Mouse (Mus musculus) heart, postnatal 25 days (tissue): ENCODE data around the gene Mfng. TPM values are rescaled to one million over a fixed set of nuclear protein-coding genes. Genes with fewer than 3 reads are reported as not detected.

ENCODE experiments used
- DNase-seq: peaks from one replicate; pipeline ENCODE4 v3.0.0; 2022; ENCODE audit warnings: low spot score
- intact Hi-C: fragments of 180-260 bp; cut with DNase I; formaldehyde crosslinking; loops from one replicate; pipeline ENCODE4 v1.15.1; 2025
- total RNA-seq, 2 experiments: library from RNA; stranded (reverse); gene quantifications; 2 replicates each; pipeline ENCODE4 v1.2.3; 2021

The Mfng gene
- total RNA-seq, result 10 to 100 TPM; 11.6 to 13.2 TPM

- DNase-seq, result peak; percentile 72
- intact Hi-C loops, result no loop called here
Observed at GRCm38 (mm10) chr15:78773290-78773729, at the start of gene Mfng. Gene Mfng (minus strand): TSS chr15:78773475.

- intact Hi-C loops, result no loop called here
- no peak for DNase-seq
Observed at GRCm38 (mm10) chr15:78816074-78816391, 42.8 kb upstream of the Mfng start.

- no peak for DNase-seq
- intact Hi-C loops, result no loop called here
Observed at GRCm38 (mm10) chr15:78815314-78816073, 42.2 kb upstream of the Mfng start.

- no peak for DNase-seq
- intact Hi-C loops, result loop anchor here (5.0 kb wide), 1 partner anchor 39 kb away; no protein-coding TSS in a partner anchor
Observed at GRCm38 (mm10) chr15:78813603-78814002, 40.3 kb upstream of the Mfng start.

- DNase-seq, result no peak
- intact Hi-C loops, result loop anchor here (5.0 kb wide), 1 partner anchor 42 kb away; no protein-coding TSS in a partner anchor
Observed at GRCm38 (mm10) chr15:78810146-78810545, 36.9 kb upstream of the Mfng start.

GRCm38 (mm10) chr15:78809739-78810138 lies 36.5 kb upstream of the Mfng start:
- intact Hi-C loops, result loop anchor here (5.0 kb wide), 1 partner anchor 43 kb away; no protein-coding TSS in a partner anchor

GRCm38 (mm10) chr15:78808980-78809379 lies 35.7 kb upstream of the Mfng start:
- no peak for DNase-seq
- intact Hi-C loops, result no loop called here

More at GRCm38 (mm10) chr15:78809739-78810138, 36.5 kb upstream of the Mfng start:
- no peak for DNase-seq

- intact Hi-C loops, result no loop called here
- no peak for DNase-seq
Observed at GRCm38 (mm10) chr15:78807141-78807540, 33.9 kb upstream of the Mfng start.

GRCm38 (mm10) chr15:78806614-78807013 lies 33.3 kb upstream of the Mfng start:
- intact Hi-C loops, result no loop called here
- no peak for DNase-seq

- no peak for DNase-seq
- intact Hi-C loops, result no loop called here
Observed at GRCm38 (mm10) chr15:78805351-78805750, 32.1 kb upstream of the Mfng start.

GRCm38 (mm10) chr15:78804326-78804725 lies 31.1 kb upstream of the Mfng start:
- DNase-seq, result no peak
- intact Hi-C loops, result loop anchor here (1.0 kb wide), 1 partner anchor 18 kb away; no protein-coding TSS in a partner anchor

- DNase-seq, result peak; percentile 68
- intact Hi-C loops, result no loop called here
Observed at GRCm38 (mm10) chr15:78803499-78803900, 30.2 kb upstream of the Mfng start.

- intact Hi-C loops, result no loop called here
- DNase-seq, result peak; percentile 63
Observed at GRCm38 (mm10) chr15:78802776-78803391, 29.6 kb upstream of the Mfng start, which contains the start of gene Card10. Gene Card10 (minus strand): TSS chr15:78803042.

- intact Hi-C loops, result no loop called here
- DNase-seq, result no peak
Observed at GRCm38 (mm10) chr15:78801971-78802741, 28.9 kb upstream of the Mfng start.

- intact Hi-C loops, result no loop called here
- no peak for DNase-seq
Observed at GRCm38 (mm10) chr15:78801571-78801970, 28.3 kb upstream of the Mfng start.

GRCm38 (mm10) chr15:78799029-78799428 lies 25.8 kb upstream of the Mfng start:
- intact Hi-C loops, result no loop called here
- no peak for DNase-seq

GRCm38 (mm10) chr15:78797060-78797329 lies 23.7 kb upstream of the Mfng start:
- intact Hi-C loops, result no loop called here
- no peak for DNase-seq

GRCm38 (mm10) chr15:78796196-78797059 lies 23.2 kb upstream of the Mfng start:
- intact Hi-C loops, result no loop called here

GRCm38 (mm10) chr15:78790990-78791389 lies 17.7 kb upstream of the Mfng start:
- intact Hi-C loops, result no loop called here
- no peak for DNase-seq

More at GRCm38 (mm10) chr15:78796196-78797059, 23.2 kb upstream of the Mfng start:
- DNase-seq, result no peak

GRCm38 (mm10) chr15:78790451-78790850 lies 17.2 kb upstream of the Mfng start:
- DNase-seq, result no peak
- intact Hi-C loops, result no loop called here
